Mouse (Mus musculus) olfactory bulb, adult 2 months (tissue): Measurements from ENCODE around the gene Fam149b. TPM values are rescaled to one million over a fixed set of nuclear protein-coding genes. Genes with fewer than 3 reads are reported as not detected.

ENCODE experiments used
- H3K27ac ChIP-seq: fragments of 200-500 bp; 2 replicates; pipeline ENCODE4 v1.5.1; 2012; ENCODE audit warnings: low read depth, low read length; ENCODE audit not compliant: insufficient read depth
- H3K4me1 ChIP-seq: fragments of 200-500 bp; 2 replicates; pipeline ENCODE4 v1.6.1; 2012; ENCODE audit warnings: low read length; ENCODE audit not compliant: control insufficient read depth, insufficient read depth
- H3K4me3 ChIP-seq: fragments of 200-500 bp; 2 replicates; pipeline ENCODE4 v1.5.1; 2012; ENCODE audit warnings: mild to moderate bottlenecking, low read depth, low read length, moderate library complexity; ENCODE audit not compliant: insufficient read depth
- CTCF ChIP-seq: fragments of 200-500 bp; IDR thresholded peaks from 2 replicates; pipeline ENCODE4 v1.5.1; 2012; ENCODE audit warnings: low read depth, mild to moderate bottlenecking, low read length, moderate library complexity; ENCODE audit not compliant: insufficient read depth
- POLR2A ChIP-seq: fragments of 200-500 bp; IDR thresholded peaks from 2 replicates; pipeline ENCODE4 v1.6.1; 2012; ENCODE audit warnings: mild to moderate bottlenecking, low read depth, low read length, moderate library complexity; ENCODE audit not compliant: insufficient read depth
- WGBS: fragments of 180-500 bp; shearing (Covaris S2); methylation state at CpG from one replicate; pipeline ENCODE4 v1.1.7; 2018; 5-methylcytosine and 5-hydroxymethylcytosine counted together
- polyA plus RNA-seq: library from polyadenylated mRNA; stranded (reverse); fragments of >200 nt; gene quantifications from 2 replicates; pipeline ENCODE4 v1.2.4, GENCODE M21; 2012; ENCODE audit warnings: low replicate concordance; ENCODE audit not compliant: missing spikeins, insufficient read depth, insufficient read length

Fam149b gene
- polyA plus RNA-seq, 1 experiment: not detected

- Histone ChIP-seq H3K4me1 (no peaks in the 10 kb centered on the region), H3K4me3 (no peak overlapping the region), H3K27ac (no peak overlapping the region)
- WGBS: 84% methylated on average over 7 of the region's 7 CpGs
- TF ChIP-seq CTCF (no peak), POLR2A (no peak)
These were observed 7.1 kb upstream of the Fam149b start for GRCm38 (mm10) chr14:20340866-20341265.

DNA sequence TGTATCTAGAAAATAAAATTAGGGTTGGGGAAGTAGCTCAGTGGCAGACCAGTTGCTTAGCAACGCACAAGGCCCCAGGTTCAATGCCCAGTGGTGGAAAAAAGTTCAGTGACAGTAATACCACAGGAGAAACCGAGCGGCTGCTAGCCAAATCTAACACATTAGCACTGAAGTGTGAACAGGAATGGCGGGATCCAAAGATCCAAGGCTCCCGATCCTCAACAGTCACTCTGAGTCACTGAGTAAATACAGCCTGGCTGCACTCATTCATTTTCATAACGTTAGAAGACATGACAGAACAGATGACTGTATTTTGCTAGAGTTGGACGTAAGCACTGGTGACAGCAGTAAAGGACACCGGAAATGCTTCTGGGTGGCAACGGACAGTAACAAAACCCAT lies 2.1 kb upstream of the Fam149b start:
- Histone ChIP-seq H3K4me3 (no peak overlapping the region), H3K4me1 (peaks cover 2% of the 10 kb centered on the region; the same call in 1 of the 2 replicates), H3K27ac (no peak overlapping the region)
- TF ChIP-seq CTCF (no peak), POLR2A (no peak)
- 78% methylated on average over 9 of the region's 9 CpGs for WGBS

DNA sequence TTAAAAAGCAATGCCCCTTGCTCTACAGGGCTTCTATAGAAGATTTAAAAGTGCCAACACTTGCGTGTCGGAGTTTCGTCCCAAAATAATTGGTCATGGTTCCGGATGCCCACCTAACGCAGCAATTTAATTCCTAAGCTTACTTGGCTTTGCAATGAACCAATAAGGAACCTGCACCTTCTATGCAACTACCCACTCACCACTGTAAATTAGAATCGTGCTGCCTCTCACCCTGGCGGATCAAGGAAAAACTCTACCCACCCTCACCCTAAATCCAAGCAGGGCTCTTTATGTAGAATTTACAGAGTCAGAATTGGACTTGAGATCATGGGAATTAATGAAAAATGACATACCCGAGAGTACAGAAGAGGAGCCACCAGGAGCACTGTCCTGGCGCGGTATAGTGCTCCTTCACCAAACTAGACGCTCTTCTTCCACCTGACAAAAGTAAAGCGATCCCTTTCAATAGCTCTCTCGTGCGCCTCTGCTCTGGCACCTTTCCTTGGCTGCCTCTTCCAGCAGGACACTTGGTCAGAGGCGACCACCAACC lies 446 bp upstream of the Fam149b start:
- TF ChIP-seq CTCF (no peak), POLR2A (no peak)
- Histone ChIP-seq H3K4me1 (peaks cover 2% of the 10 kb centered on the region; the same call in 1 of the 2 replicates), H3K4me3 (peak overlapping the region; percentile 97), H3K27ac (peak overlapping the region; percentile 86)
- under 1% methylated on average over 15 of the region's 15 CpGs for WGBS

DNA sequence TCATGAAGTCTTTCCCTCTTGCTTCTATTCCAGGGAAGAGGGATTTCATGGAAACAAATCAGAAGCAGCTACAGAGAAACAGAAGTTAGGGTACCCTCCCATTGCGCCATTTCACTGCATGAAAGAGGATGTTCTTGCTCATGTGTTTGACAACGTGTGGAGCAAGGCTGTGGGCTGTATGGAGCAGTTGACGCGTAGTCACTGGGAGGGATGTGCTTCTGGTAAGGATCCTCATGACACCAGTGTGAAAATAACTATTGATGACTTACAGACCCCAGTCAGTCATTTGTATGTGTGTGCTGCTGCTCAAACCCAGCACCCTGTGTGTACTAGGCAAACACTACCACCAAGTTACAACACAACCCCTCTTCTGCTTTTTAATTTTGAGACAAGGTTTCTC lies 15.3 kb downstream of the Fam149b start:
- H3K4me1 ChIP-seq: peaks cover 2% of the 10 kb centered on the region; the same call in 1 of the 2 replicates
- H3K4me3 ChIP-seq: no peak overlapping the region
- H3K27ac ChIP-seq: no peak overlapping the region
- 92% methylated on average over 4 of the region's 4 CpGs for WGBS
- TF ChIP-seq POLR2A (no peak), CTCF (no peak)

DNA sequence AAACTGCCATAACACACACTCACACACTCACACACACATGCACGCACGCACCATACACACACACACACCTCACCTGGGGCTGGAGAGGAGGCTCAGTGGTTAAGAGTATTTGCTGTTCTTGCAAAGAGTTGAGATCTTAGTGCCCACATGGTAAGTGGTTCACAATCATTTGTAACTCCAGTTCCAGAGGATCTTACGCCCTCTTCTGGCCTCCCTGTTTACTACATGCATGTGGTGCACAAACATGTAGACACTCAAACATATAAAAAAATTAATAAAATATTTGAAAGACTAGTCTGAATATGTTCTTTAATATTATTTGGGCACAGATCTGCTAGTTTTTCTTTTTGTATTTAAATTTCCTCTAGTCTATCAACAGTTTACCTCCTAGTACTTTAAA lies 20.3 kb downstream of the Fam149b start:
- peaks cover 2% of the 10 kb centered on the region; the same call in 1 of the 2 replicates for H3K4me1 ChIP-seq
- 95% methylated on average over 3 of the region's 3 CpGs for WGBS
- no peak overlapping the region for H3K4me3 ChIP-seq
- no peak overlapping the region for H3K27ac ChIP-seq
- no peak for TF ChIP-seq CTCF
- TF ChIP-seq POLR2A: no peak

GRCm38 (mm10) chr14:20370798-20371197 lies 22.8 kb downstream of the Fam149b start:
- WGBS: 94% methylated on average over 7 of the region's 7 CpGs
- H3K4me3 ChIP-seq: no peak overlapping the region
- no peak overlapping the region for H3K27ac ChIP-seq
- TF ChIP-seq CTCF (no peak), POLR2A (no peak)
- peaks cover 2% of the 10 kb centered on the region; the same call in 1 of the 2 replicates for H3K4me1 ChIP-seq

DNA sequence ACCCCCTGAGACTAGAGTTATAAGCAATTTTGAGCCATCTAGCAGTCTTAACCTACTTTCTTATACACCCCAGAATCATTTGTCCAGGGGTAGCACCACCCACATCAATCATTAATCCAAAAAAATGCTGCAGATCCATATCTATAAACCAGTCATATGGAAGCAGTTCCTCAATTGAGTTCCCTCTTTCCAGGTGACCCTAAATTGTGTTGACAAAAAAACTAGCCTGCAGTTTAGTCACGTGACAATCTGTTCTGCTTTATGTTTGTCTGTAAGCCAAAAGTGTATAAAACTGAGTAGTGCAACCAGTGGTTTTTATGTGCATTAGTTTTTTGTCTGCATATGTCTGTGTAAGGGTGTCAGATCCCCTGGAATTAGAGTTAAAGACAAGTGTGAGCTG lies 23.9 kb downstream of the Fam149b start:
- no peaks in the 10 kb centered on the region for H3K4me1 ChIP-seq
- 96% methylated on average over 1 of the region's 1 CpGs for WGBS
- TF ChIP-seq CTCF (no peak), POLR2A (no peak)
- no peak overlapping the region for H3K4me3 ChIP-seq
- H3K27ac ChIP-seq: no peak overlapping the region

DNA sequence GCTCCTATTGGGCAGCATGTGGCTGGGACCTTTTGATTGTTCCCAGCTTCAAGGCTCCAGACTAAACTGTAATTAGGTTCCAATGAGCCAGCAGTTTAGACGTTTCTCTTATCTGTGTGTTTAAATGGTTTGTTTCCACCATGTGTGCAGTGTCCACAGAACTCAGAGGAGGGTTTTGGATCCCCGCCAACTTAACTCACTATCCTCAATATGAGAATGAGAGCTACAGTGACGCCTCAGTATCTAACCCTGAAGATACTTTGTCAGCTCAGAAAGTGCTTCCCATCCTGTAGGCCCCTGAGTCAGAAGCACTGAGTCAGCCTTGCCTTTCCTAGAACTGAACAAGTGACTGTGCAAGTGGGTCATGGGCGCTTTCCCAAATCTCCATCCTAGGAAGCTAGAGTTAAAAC lies 29.2 kb downstream of the Fam149b start:
- 56% methylated on average over 4 of the region's 4 CpGs for WGBS
- peaks cover 4% of the 10 kb centered on the region; the same call in 1 of the 2 replicates for H3K4me1 ChIP-seq
- no peak for TF ChIP-seq POLR2A
- TF ChIP-seq CTCF: no peak
- H3K27ac ChIP-seq: no peak overlapping the region
- no peak overlapping the region for H3K4me3 ChIP-seq

- Histone ChIP-seq H3K4me3 (no peak overlapping the region), H3K4me1 (peaks cover 4% of the 10 kb centered on the region; the same call in 1 of the 2 replicates), H3K27ac (no peak overlapping the region)
- no peak for TF ChIP-seq POLR2A
- no peak for TF ChIP-seq CTCF
- WGBS: 41% methylated on average over 13 of the region's 13 CpGs
These were observed 30.5 kb downstream of the Fam149b start for GRCm38 (mm10) chr14:20378313-20379061.
